Mouse (Mus musculus) embryonic facial prominence, embryonic 12.5 days (tissue): ENCODE data around the gene Fkbp14. TPM values are rescaled to one million over a fixed set of nuclear protein-coding genes. Genes with fewer than 3 reads are reported as not detected.

Experiments used
- ATAC-seq: fragments of 200-750 bp; cut with Nextera tagmentation; 2 replicates; pipeline ENCODE4 v1.8.0; 2017; ENCODE audit not compliant: insufficient number of reproducible peaks, insufficient read depth, low FRiP score, low TSS enrichment
- H3K27ac ChIP-seq: fragments of 300-500 bp; sonication (generic); 2 replicates; pipeline ENCODE4 v1.5.1; 2016; ENCODE audit warnings: mild to moderate bottlenecking
- H3K27me3 ChIP-seq: fragments of 300-500 bp; sonication (generic); 2 replicates; pipeline ENCODE4 v1.6.1; 2016; ENCODE audit warnings: mild to moderate bottlenecking, moderate library complexity
- H3K36me3 ChIP-seq: fragments of 300-500 bp; sonication (generic); 2 replicates; pipeline ENCODE4 v1.6.1; 2016; ENCODE audit warnings: mild to moderate bottlenecking
- H3K4me1 ChIP-seq: fragments of 300-500 bp; sonication (generic); 2 replicates; pipeline ENCODE4 v1.6.1; 2016
- H3K4me2 ChIP-seq: fragments of 300-500 bp; sonication (generic); replicated peaks from 2 replicates; pipeline ENCODE4 v1.6.1; 2016; ENCODE audit warnings: mild to moderate bottlenecking, moderate library complexity
- H3K4me3 ChIP-seq: fragments of 300-500 bp; sonication (generic); 2 replicates; pipeline ENCODE4 v1.5.1; 2016; ENCODE audit warnings: mild to moderate bottlenecking
- H3K9ac ChIP-seq: fragments of 300-500 bp; sonication (generic); 2 replicates; pipeline ENCODE4 v1.6.1; 2016; ENCODE audit warnings: mild to moderate bottlenecking, moderate library complexity
- H3K9me3 ChIP-seq: fragments of 300-500 bp; sonication (generic); 2 replicates; pipeline ENCODE4 v1.6.1; 2016; ENCODE audit warnings: mild to moderate bottlenecking, moderate library complexity
- WGBS: fragments of 180-500 bp; shearing (Covaris S2); methylation state at CpG from one replicate; pipeline ENCODE4 v1.1.7; 2016; 5-methylcytosine and 5-hydroxymethylcytosine counted together
- polyA plus RNA-seq: library from polyadenylated mRNA; unstranded; fragments of >200 nt; fragmentation: Nextera tagmentation; extraction: Ambion mirVana; gene quantifications from 2 replicates; pipeline ENCODE4 v1.2.1, GENCODE M21; 2016

Fkbp14 gene
- polyA plus RNA-seq, 1 experiment from 2014 or later, result 29.6 TPM

- WGBS, result 79% methylated on average over 8 of the region's 8 CpGs
- Histone ChIP-seq H3K36me3 (peaks cover 4% of the 10 kb centered on the region; the same call in 1 of the 2 replicates), H3K4me2 (no peak overlapping the region), H3K27me3 (no peaks in the 10 kb centered on the region), H3K27ac (no peak overlapping the region), H3K9ac (no peak overlapping the region), H3K4me3 (no peak overlapping the region), H3K9me3 (no peaks in the 10 kb centered on the region), H3K4me1 (peaks cover 8% of the 10 kb centered on the region)
- no peak for ATAC-seq
Observed at GRCm38 (mm10) chr6:54586911-54587310, 10.2 kb downstream of the Fkbp14 start.

- H3K4me1 ChIP-seq, result peaks cover under 1% of the 10 kb centered on the region; the same call in 1 of the 2 replicates
- H3K4me3 ChIP-seq, result no peak overlapping the region
- no peak overlapping the region for H3K27ac ChIP-seq
- no peaks in the 10 kb centered on the region for H3K27me3 ChIP-seq
- 24% methylated on average over 2 of the region's 2 CpGs for WGBS
- no peak for ATAC-seq
- peaks cover 4% of the 10 kb centered on the region; the same call in 1 of the 2 replicates for H3K36me3 ChIP-seq
- no peak overlapping the region for H3K9ac ChIP-seq
- H3K9me3 ChIP-seq, result no peaks in the 10 kb centered on the region
- H3K4me2 ChIP-seq, result no peak overlapping the region
Observed at GRCm38 (mm10) chr6:54586175-54586574, 10.9 kb downstream of the Fkbp14 start.

GRCm38 (mm10) chr6:54573218-54573955, 23.7 kb downstream of the Fkbp14 start:
- H3K4me1 ChIP-seq, result 0 out of 2 replicates have a peak, but pooled peaks cover 7% of the 10 kb centered on the region
- no peak overlapping the region for H3K27ac ChIP-seq
- H3K9ac ChIP-seq, result no peak overlapping the region
- no peak overlapping the region for H3K4me3 ChIP-seq
- H3K9me3 ChIP-seq, result no peaks in the 10 kb centered on the region
- no peaks in the 10 kb centered on the region for H3K27me3 ChIP-seq
- H3K36me3 ChIP-seq, result no peaks in the 10 kb centered on the region
- H3K4me2 ChIP-seq, result no peak overlapping the region
- 38% methylated on average over 6 of the region's 6 CpGs for WGBS
- ATAC-seq, result no peak

DNA sequence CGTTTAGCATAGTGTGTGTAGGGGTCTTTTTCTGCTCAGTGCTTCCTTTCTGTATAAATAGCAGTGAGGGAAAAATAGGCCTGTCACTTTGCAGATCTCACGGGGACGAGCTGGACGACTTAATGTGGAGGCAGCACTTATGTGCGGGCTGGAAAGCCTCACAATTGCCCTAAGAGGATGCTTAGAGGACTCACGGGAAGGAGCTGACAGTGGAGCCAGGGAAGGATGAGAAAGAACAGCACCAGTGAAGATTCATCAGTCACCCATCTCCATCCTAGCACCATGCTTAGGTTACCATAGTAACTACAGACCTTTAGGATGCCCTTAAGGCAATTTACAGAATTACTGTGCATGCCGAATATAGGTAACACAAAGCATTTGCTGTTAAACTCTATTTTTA, 27.3 kb downstream of the Fkbp14 start:
- Histone ChIP-seq H3K4me3 (no peak overlapping the region), H3K9me3 (no peaks in the 10 kb centered on the region), H3K27me3 (peaks cover 3% of the 10 kb centered on the region; the same call in 1 of the 2 replicates), H3K4me2 (no peak overlapping the region), H3K36me3 (no peaks in the 10 kb centered on the region), H3K4me1 (peaks cover 19% of the 10 kb centered on the region; the same call in 1 of the 2 replicates), H3K27ac (no peak overlapping the region), H3K9ac (no peak overlapping the region)
- no peak for ATAC-seq
- 27% methylated on average over 7 of the region's 7 CpGs for WGBS

DNA sequence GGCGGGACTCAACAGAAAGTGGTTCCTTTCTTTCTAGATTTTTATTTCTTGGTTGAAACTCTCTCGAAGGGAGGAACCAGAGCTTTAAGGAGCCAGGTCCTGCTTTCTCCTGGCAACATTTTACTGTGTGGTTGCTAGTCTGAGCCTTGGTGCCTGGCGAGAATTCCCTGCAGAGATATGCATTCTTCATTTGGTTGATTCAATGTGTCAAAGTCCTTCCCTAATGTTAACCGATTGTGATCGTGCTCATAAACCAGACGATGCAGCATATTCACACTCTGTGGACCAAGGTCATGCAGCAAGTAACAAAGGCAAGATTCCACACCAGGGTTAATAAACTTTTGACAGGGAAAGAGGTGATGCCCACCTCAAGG, 30.6 kb downstream of the Fkbp14 start:
- 9% methylated on average over 6 of the region's 6 CpGs for WGBS
- H3K4me2 ChIP-seq, result peak overlapping the region; percentile 92
- H3K4me3 ChIP-seq, result peak overlapping the region; percentile 54
- ATAC-seq, result no peak
- peak overlapping the region; percentile 53; the same call in 1 of the 2 replicates for H3K9ac ChIP-seq
- H3K27me3 ChIP-seq, result peaks cover 8% of the 10 kb centered on the region; the same call in 1 of the 2 replicates
- peaks cover 21% of the 10 kb centered on the region for H3K4me1 ChIP-seq
- H3K27ac ChIP-seq, result peak overlapping the region; percentile 67
- H3K36me3 ChIP-seq, result no peaks in the 10 kb centered on the region
- no peaks in the 10 kb centered on the region for H3K9me3 ChIP-seq

DNA sequence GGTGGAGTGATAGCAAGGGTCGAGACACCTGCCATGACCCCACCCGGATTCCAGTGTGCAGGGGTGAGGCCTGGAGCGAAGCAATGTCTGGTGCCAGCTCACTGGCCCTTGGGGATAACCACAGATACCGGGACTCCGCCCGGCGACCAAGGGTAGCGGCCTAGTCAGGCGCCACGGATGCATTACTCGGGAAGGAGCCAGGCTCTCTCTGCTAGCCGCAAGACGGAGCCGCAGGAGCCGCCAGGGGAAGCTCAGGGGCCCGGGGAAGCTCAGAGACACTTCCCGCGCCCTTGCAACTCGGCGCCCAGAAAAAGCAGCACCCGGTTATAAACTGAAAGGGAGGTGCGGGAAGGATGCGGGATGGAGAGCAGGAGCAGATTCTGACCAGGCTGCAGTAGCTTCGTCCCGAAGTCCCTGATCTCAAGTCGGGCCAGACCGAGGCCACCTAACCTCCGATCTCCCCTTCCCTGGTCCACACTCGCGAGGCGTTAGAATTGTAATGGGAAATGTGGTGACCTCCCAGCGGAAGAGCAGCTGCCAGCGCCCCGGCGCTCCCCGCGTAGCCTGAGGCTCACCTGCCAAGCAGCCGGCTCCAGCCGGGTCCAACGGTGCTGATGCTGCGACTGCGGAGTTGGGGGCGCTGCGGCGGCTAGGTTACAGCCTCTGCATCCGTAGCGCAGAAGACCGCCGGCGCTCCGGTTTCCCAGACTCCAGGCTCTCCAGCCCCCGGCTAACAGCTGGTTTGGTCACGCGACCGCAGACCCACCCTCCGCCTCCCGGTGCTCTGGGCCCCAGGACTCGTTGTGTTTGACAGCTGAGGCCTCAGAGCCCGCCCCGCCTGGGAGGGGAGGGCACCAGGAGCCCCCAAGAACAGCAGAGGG, 31.2 kb downstream of the Fkbp14 start, which contains the start of gene Scrn1:
Gene Scrn1 (minus strand): TSS at position 825 of the 881 bp plus-strand sequence.
- peak within 1 kb of the TSS; percentile 92 for H3K4me2 ChIP-seq
- H3K36me3 ChIP-seq, result no peaks in the 10 kb centered on the region
- H3K27ac ChIP-seq, result peak within 1 kb of the TSS; percentile 67
- peak within 1 kb of the TSS; percentile 54 for H3K4me3 ChIP-seq
- peaks cover 21% of the 10 kb centered on the region for H3K4me1 ChIP-seq
- peaks cover 8% of the 10 kb centered on the region; the same call in 1 of the 2 replicates for H3K27me3 ChIP-seq
- peak; percentile 79 for ATAC-seq
- WGBS, result under 1% methylated on average over 60 of the region's 60 CpGs
- H3K9me3 ChIP-seq, result no peaks in the 10 kb centered on the region
- H3K9ac ChIP-seq, result peak within 1 kb of the TSS; percentile 53

GRCm38 (mm10) chr6:54565012-54565411, 32.1 kb downstream of the Fkbp14 start:
- 20% methylated on average over 3 of the region's 3 CpGs for WGBS

DNA sequence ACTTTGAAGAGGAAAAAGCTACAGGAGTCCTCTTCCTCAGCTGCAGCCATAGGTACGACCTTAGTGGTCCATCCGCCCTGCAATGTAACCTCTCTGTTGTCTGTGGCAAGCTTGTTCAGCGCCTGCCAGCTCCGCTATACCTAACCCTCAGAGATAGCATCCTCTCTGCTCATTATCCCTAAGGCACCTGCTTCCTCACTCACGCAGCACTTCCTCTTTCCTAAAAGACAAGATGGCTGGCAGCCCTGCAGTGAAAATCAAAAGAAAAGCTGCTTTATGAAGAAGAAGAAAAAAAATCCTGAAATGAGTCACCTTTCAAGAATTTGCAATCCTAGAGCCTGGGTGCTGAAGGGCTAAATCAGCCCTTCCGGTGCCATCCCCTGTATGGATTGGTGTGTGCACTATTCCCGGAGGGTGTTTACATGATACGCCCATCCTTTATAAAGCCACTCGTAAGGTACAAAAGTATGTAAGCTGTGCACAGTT, 32.6 kb downstream of the Fkbp14 start:
- 59% methylated on average over 9 of the region's 9 CpGs for WGBS
- peak overlapping the region; percentile 92 for H3K4me2 ChIP-seq
- H3K36me3 ChIP-seq, result no peaks in the 10 kb centered on the region
- H3K4me1 ChIP-seq, result peaks cover 18% of the 10 kb centered on the region
- no peaks in the 10 kb centered on the region for H3K9me3 ChIP-seq
- peak; percentile 52; the same call in 1 of the 2 replicates for ATAC-seq
- peaks cover 8% of the 10 kb centered on the region; the same call in 1 of the 2 replicates for H3K27me3 ChIP-seq
- no peak overlapping the region for H3K9ac ChIP-seq
- no peak overlapping the region for H3K27ac ChIP-seq
- H3K4me3 ChIP-seq, result no peak overlapping the region

More at GRCm38 (mm10) chr6:54565012-54565411, 32.1 kb downstream of the Fkbp14 start:
- Histone ChIP-seq H3K4me1 (peaks cover 21% of the 10 kb centered on the region), H3K4me3 (peak overlapping the region; percentile 54), H3K4me2 (peak overlapping the region; percentile 92), H3K9ac (no peak overlapping the region), H3K36me3 (no peaks in the 10 kb centered on the region), H3K27ac (no peak overlapping the region), H3K9me3 (no peaks in the 10 kb centered on the region), H3K27me3 (peaks cover 8% of the 10 kb centered on the region; the same call in 1 of the 2 replicates)
- peak; percentile 55; the same call in 1 of the 2 replicates for ATAC-seq

- Histone ChIP-seq H3K36me3 (no peaks in the 10 kb centered on the region), H3K27ac (no peak overlapping the region), H3K4me3 (no peak overlapping the region), H3K9me3 (no peaks in the 10 kb centered on the region), H3K27me3 (peaks cover 8% of the 10 kb centered on the region; the same call in 1 of the 2 replicates), H3K4me1 (peaks cover 17% of the 10 kb centered on the region), H3K4me2 (no peak overlapping the region), H3K9ac (no peak overlapping the region)
- ATAC-seq, result no peak
- 71% methylated on average over 4 of the region's 4 CpGs for WGBS
Observed at GRCm38 (mm10) chr6:54563561-54563960, 33.5 kb downstream of the Fkbp14 start.

DNA sequence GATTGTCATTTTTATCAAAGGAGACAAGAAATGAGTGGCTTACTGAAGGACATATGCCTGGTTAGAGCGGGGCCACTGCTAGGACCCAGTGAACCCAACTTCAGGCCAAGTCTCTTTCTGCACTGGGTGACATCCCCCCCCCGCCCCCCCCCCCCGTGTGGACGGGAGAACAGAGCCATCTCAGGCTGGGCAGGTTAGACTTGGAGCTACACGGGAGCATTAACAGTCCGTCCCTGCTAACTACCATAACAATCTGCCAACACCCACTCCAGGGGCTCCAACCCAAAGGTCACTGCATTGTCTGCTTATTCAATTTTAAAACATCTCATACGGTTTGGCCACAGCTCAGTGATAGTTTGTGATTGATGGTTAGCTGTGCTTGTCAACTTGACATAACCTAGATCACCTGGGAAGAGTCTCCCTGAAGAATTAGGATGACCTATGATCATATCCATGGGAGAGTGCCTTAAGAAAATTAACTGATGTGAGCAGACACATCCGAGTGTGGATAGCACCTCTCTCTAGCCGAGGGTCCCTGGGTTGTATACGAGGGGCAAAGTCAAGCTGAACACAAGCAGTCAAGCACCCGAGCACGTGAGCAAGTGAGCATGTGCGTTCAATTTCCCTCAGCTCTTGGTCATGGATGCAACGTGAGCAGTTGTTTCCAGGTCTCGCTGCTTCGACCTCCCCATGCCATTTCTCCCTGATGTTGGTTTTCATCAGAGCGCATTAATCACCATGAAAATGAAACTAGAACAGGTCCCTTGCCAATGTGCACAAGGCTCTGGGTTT, 34.9 kb downstream of the Fkbp14 start:
- Histone ChIP-seq H3K9me3 (no peaks in the 10 kb centered on the region), H3K4me2 (no peak overlapping the region), H3K4me1 (peaks cover 17% of the 10 kb centered on the region), H3K27me3 (peaks cover 8% of the 10 kb centered on the region; the same call in 1 of the 2 replicates), H3K4me3 (no peak overlapping the region), H3K36me3 (no peaks in the 10 kb centered on the region), H3K27ac (no peak overlapping the region), H3K9ac (no peak overlapping the region)
- WGBS, result 68% methylated on average over 15 of the region's 17 CpGs
- ATAC-seq, result no peak

GRCm38 (mm10) chr6:54558466-54558865, 38.6 kb downstream of the Fkbp14 start:
- no peaks in the 10 kb centered on the region for H3K9me3 ChIP-seq
- no peak overlapping the region for H3K27ac ChIP-seq
- H3K9ac ChIP-seq, result no peak overlapping the region
- ATAC-seq, result no peak
- H3K4me2 ChIP-seq, result no peak overlapping the region
- WGBS, result 67% methylated on average over 7 of the region's 7 CpGs
- H3K36me3 ChIP-seq, result no peaks in the 10 kb centered on the region
- peaks cover 5% of the 10 kb centered on the region; the same call in 1 of the 2 replicates for H3K4me1 ChIP-seq
- no peak overlapping the region for H3K4me3 ChIP-seq
- 0 out of 2 replicates have a peak, but pooled peaks cover 1% of the 10 kb centered on the region for H3K27me3 ChIP-seq
